Mouse (Mus musculus): ENCODE data around the gene Grb7.

Gene Grb7

GRCm38 (mm10) chr11:98446213-98446561, at the start of gene Grb7:
Gene Grb7 (plus strand): TSS chr11:98446394.
- ChIA-PET POLR2A (interaction anchor here in 3 of 4 experiments (0.6 to 3.2 kb wide), 9 partner anchors 8 to 141 kb away, joined by 3 to 24 read pairs (median 4); partner anchors contain the start of genes Mien1 (in 1 of the 3), Ormdl3 (in 1 of the 3) and Stard3 (in 1 of the 3)), CTCF (interaction anchor here in 2 of 4 experiments (0.6 to 3.3 kb wide), 3 partner anchors 8 to 562 kb away, joined by 3 to 23 read pairs (median 16); partner anchors contain the start of genes Fbxo47 (in 1 of the 2) and Mien1 (in 1 of the 2))

- CTCF ChIA-PET = interaction anchor here in 2 of 4 experiments (1.0 to 2.4 kb wide), 2 partner anchors 26 to 55 kb away, joined by 3 to 11 read pairs; no protein-coding TSS in a partner anchor
- POLR2A ChIA-PET = interaction anchor here in 1 of 4 experiments (1.3 kb wide), 1 partner anchor 39 kb away, joined by 3 read pairs; no protein-coding TSS in a partner anchor
Observed at GRCm38 (mm10) chr11:98397946-98398345, 48.2 kb upstream of the Grb7 start.

GRCm38 (mm10) chr11:98400161-98400726, 46.0 kb upstream of the Grb7 start, which contains the start of gene Pgap3:
Gene Pgap3 (minus strand): TSS chr11:98400490.
- CTCF ChIA-PET = interaction anchor here in 3 of 4 experiments (0.6 to 2.8 kb wide), 14 partner anchors 12 to 1374 kb away, joined by 3 to 11 read pairs (median 4); partner anchors contain the start of gene Erbb2 (in 2 of the 3)
- POLR2A ChIA-PET = interaction anchor here in 3 of 4 experiments (0.6 to 2.4 kb wide), 40 partner anchors 9 to 1920 kb away, joined by 3 to 19 read pairs (median 4); partner anchors contain the start of genes Erbb2 (in 3 of the 3), Mien1 (in 3 of the 3), Stard3 (in 2 of the 3) and Ormdl3 (in 1 of the 3)

- POLR2A ChIA-PET = interaction anchor here in 3 of 4 experiments (0.8 to 2.4 kb wide), 25 partner anchors 9 to 1920 kb away, joined by 3 to 19 read pairs (median 5); partner anchors contain the start of genes Erbb2 (in 3 of the 3), Stard3 (in 2 of the 3), Ormdl3 (in 1 of the 3) and Tcap (in 1 of the 3)
- CTCF ChIA-PET = interaction anchor here in 2 of 4 experiments (0.6 to 2.8 kb wide), 8 partner anchors 11 to 168 kb away, joined by 3 to 11 read pairs (median 4); partner anchors contain the start of gene Erbb2 (in 2 of the 2)
Observed at GRCm38 (mm10) chr11:98400816-98401215, 45.4 kb upstream of the Grb7 start.

GRCm38 (mm10) chr11:98406621-98407020, 39.6 kb upstream of the Grb7 start:
- POLR2A ChIA-PET = no interaction called here
- CTCF ChIA-PET = interaction anchor here in 1 of 4 experiments (1.3 kb wide), 1 partner anchor 64 kb away, joined by 3 read pairs; no protein-coding TSS in a partner anchor

GRCm38 (mm10) chr11:98408872-98409271, 37.3 kb upstream of the Grb7 start:
- CTCF ChIA-PET = interaction anchor here in 3 of 4 experiments (0.5 to 0.9 kb wide), 6 partner anchors 13 to 333 kb away, joined by 3 to 13 read pairs (median 4); no protein-coding TSS in a partner anchor
- POLR2A ChIA-PET = interaction anchor here in 3 of 4 experiments (0.6 to 1.3 kb wide), 8 partner anchors 9 to 178 kb away, joined by 3 to 10 read pairs (median 4); partner anchors contain the start of genes Pgap3 (in 2 of the 3), Grb7 (in 1 of the 3), Mien1 (in 1 of the 3) and Ormdl3 (in 1 of the 3)

- ChIA-PET POLR2A (interaction anchor here in 3 of 4 experiments (0.6 to 1.3 kb wide), 7 partner anchors 9 to 178 kb away, joined by 4 to 10 read pairs (median 4); partner anchors contain the start of genes Pgap3 (in 2 of the 3), Grb7 (in 1 of the 3), Mien1 (in 1 of the 3) and Ormdl3 (in 1 of the 3)), CTCF (interaction anchor here in 2 of 4 experiments (0.5 to 0.9 kb wide), 6 partner anchors 20 to 334 kb away, joined by 3 to 13 read pairs (median 4); no protein-coding TSS in a partner anchor)
Observed at GRCm38 (mm10) chr11:98409341-98409822, 36.8 kb upstream of the Grb7 start.

GRCm38 (mm10) chr11:98412273-98412796, 33.9 kb upstream of the Grb7 start, which contains the start of gene Erbb2:
Gene Erbb2 (plus strand): TSS chr11:98412470.
- POLR2A ChIA-PET = interaction anchor here (0.5 to 2.2 kb wide), 32 partner anchors 8 to 978 kb away, joined by 3 to 19 read pairs (median 3); partner anchors contain the start of genes Mien1 (in 3 of the 4), Pgap3 (in 3 of the 4), Ppp1r1b (in 3 of the 4) and Ormdl3 (in 2 of the 4)
- CTCF ChIA-PET = interaction anchor here (0.5 to 1.9 kb wide), 26 partner anchors 9 to 801 kb away, joined by 3 to 13 read pairs (median 4); partner anchors contain the start of genes Mien1 (in 2 of the 4), Pgap3 (in 2 of the 4), Ikzf3 (in 1 of the 4) and Stard3 (in 1 of the 4)

- ChIA-PET CTCF (interaction anchor here (0.5 to 1.9 kb wide), 24 partner anchors 8 to 198 kb away, joined by 3 to 13 read pairs (median 3); partner anchors contain the start of genes Mien1 (in 2 of the 4), Pgap3 (in 2 of the 4) and Stard3 (in 1 of the 4)), POLR2A (interaction anchor here (0.5 to 2.2 kb wide), 32 partner anchors 8 to 978 kb away, joined by 3 to 19 read pairs (median 3); partner anchors contain the start of genes Mien1 (in 3 of the 4), Pgap3 (in 3 of the 4), Ppp1r1b (in 3 of the 4) and Ormdl3 (in 2 of the 4))
Observed at GRCm38 (mm10) chr11:98412797-98413301, 33.3 kb upstream of the Grb7 start.

GRCm38 (mm10) chr11:98413731-98414130, 32.5 kb upstream of the Grb7 start:
- POLR2A ChIA-PET = interaction anchor here in 2 of 4 experiments (0.6 to 0.8 kb wide), 2 partner anchors 22 to 1906 kb away, joined by 3 to 7 read pairs; no protein-coding TSS in a partner anchor
- CTCF ChIA-PET = interaction anchor here in 3 of 4 experiments (0.6 to 1.9 kb wide), 4 partner anchors 25 to 184 kb away, joined by 3 to 5 read pairs (median 4); partner anchors contain the start of gene Mien1 (in 1 of the 3)

GRCm38 (mm10) chr11:98414162-98414561, 32.0 kb upstream of the Grb7 start:
- CTCF ChIA-PET = interaction anchor here in 1 of 4 experiments (0.7 kb wide), 1 partner anchor 77 kb away, joined by 3 read pairs; no protein-coding TSS in a partner anchor
- POLR2A ChIA-PET = no interaction called here

- ChIA-PET CTCF (interaction anchor here in 3 of 4 experiments (0.7 to 1.9 kb wide), 4 partner anchors 21 to 45 kb away, joined by 3 to 6 read pairs (median 3); partner anchors contain the start of gene Mien1 (in 2 of the 3)), POLR2A (interaction anchor here in 1 of 4 experiments (1.1 kb wide), 1 partner anchor 82 kb away, joined by 3 read pairs; no protein-coding TSS in a partner anchor)
Observed at GRCm38 (mm10) chr11:98417074-98417473, 29.1 kb upstream of the Grb7 start.

- POLR2A ChIA-PET = interaction anchor here in 2 of 4 experiments (0.7 to 1.9 kb wide), 3 partner anchors 14 to 229 kb away, joined by 3 to 5 read pairs (median 5); partner anchors contain the start of gene Mien1 (in 1 of the 2)
- CTCF ChIA-PET = interaction anchor here in 3 of 4 experiments (0.6 to 1.0 kb wide), 3 partner anchors 76 to 276 kb away, joined by 3 to 13 read pairs (median 4); no protein-coding TSS in a partner anchor
Observed at GRCm38 (mm10) chr11:98418273-98418672, 27.9 kb upstream of the Grb7 start.

GRCm38 (mm10) chr11:98418939-98419547, 27.2 kb upstream of the Grb7 start:
- ChIA-PET CTCF (interaction anchor here in 1 of 4 experiments (1.0 kb wide), 1 partner anchor 77 kb away, joined by 3 read pairs; no protein-coding TSS in a partner anchor), POLR2A (interaction anchor here in 2 of 4 experiments (1.4 to 2.1 kb wide), 3 partner anchors 20 to 61 kb away, joined by 3 to 5 read pairs (median 5); partner anchors contain the start of genes Mien1 (in 1 of the 2) and Stard3 (in 1 of the 2))

GRCm38 (mm10) chr11:98426592-98426991, 19.6 kb upstream of the Grb7 start:
- POLR2A ChIA-PET = interaction anchor here in 1 of 4 experiments (1.3 kb wide), 1 partner anchor 11 kb away, joined by 5 read pairs; no protein-coding TSS in a partner anchor
- CTCF ChIA-PET = interaction anchor here in 1 of 4 experiments (1.1 kb wide), 1 partner anchor 12 kb away, joined by 3 read pairs; no protein-coding TSS in a partner anchor

- CTCF ChIA-PET = interaction anchor here in 1 of 4 experiments (0.6 to 1.2 kb wide), 2 partner anchors 10 to 23 kb away, joined by 3 read pairs; partner anchors contain the start of gene Mien1
- POLR2A ChIA-PET = interaction anchor here in 1 of 4 experiments (0.7 kb wide), 1 partner anchor 29 kb away, joined by 3 read pairs; no protein-coding TSS in a partner anchor
Observed at GRCm38 (mm10) chr11:98428436-98428835, 17.8 kb upstream of the Grb7 start.

Data from embryonic stem cell, embryonic (primary cell).